Mouse (Mus musculus) liver, embryonic 13.5 days (tissue): Measurements from ENCODE around the gene P3h3. TPM values are rescaled to one million over a fixed set of nuclear protein-coding genes. Genes with fewer than 3 reads are reported as not detected.
"Not testable (repeated sequence)": the region's sequence is repeated elsewhere in the genome, so short reads cannot be mapped to it uniquely, and the experiment has no call there.

Source experiments
- ATAC-seq: fragments of 200-750 bp; cut with Nextera tagmentation; 2 replicates; pipeline ENCODE4 v1.8.0; 2017; ENCODE audit warnings: low read depth, mild to moderate bottlenecking, moderate number of reproducible peaks, moderate library complexity
- DNase-seq: peaks from one replicate; pipeline ENCODE4 v3.0.0; 2022
- H3K27ac ChIP-seq: fragments of 300-500 bp; sonication (generic); 2 replicates; pipeline ENCODE4 v1.5.1; 2015; ENCODE audit warnings: moderate library complexity, mild to moderate bottlenecking, inconsistent platforms
- H3K27me3 ChIP-seq: fragments of 300-500 bp; sonication (generic); 2 replicates; pipeline ENCODE4 v1.6.1; 2015; ENCODE audit warnings: mild to moderate bottlenecking, inconsistent platforms
- H3K36me3 ChIP-seq: fragments of 300-500 bp; sonication (generic); 2 replicates; pipeline ENCODE4 v1.6.1; 2015; ENCODE audit warnings: mild to moderate bottlenecking, inconsistent platforms
- H3K4me1 ChIP-seq: fragments of 300-500 bp; sonication (generic); replicated peaks from 2 replicates; pipeline ENCODE4 v1.6.1; 2015; ENCODE audit warnings: inconsistent platforms
- H3K4me2 ChIP-seq: fragments of 300-500 bp; sonication (generic); 2 replicates; pipeline ENCODE4 v1.6.1; 2015; ENCODE audit warnings: inconsistent platforms, mild to moderate bottlenecking, moderate library complexity
- H3K4me3 ChIP-seq: fragments of 300-500 bp; sonication (generic); replicated peaks from 2 replicates; pipeline ENCODE4 v1.5.1; 2015; ENCODE audit warnings: mild to moderate bottlenecking, inconsistent platforms
- H3K9ac ChIP-seq: fragments of 300-500 bp; sonication (generic); 2 replicates; pipeline ENCODE4 v1.6.1; 2015; ENCODE audit warnings: mild to moderate bottlenecking, inconsistent platforms
- H3K9me3 ChIP-seq: fragments of 300-500 bp; sonication (generic); replicated peaks from 2 replicates; pipeline ENCODE4 v1.6.1; 2016; ENCODE audit warnings: inconsistent platforms
- WGBS: fragments of 180-500 bp; shearing (Covaris S2); methylation state at CpG from one replicate; pipeline ENCODE4 v1.1.7; 2015; ENCODE audit not compliant: insufficient replicate concordance; 5-methylcytosine and 5-hydroxymethylcytosine counted together
- polyA plus RNA-seq: library from polyadenylated mRNA; unstranded; fragments of >200 nt; fragmentation: Nextera tagmentation; extraction: Ambion mirVana; gene quantifications from 2 replicates; pipeline ENCODE4 v1.2.1, GENCODE M21; 2015

Gene P3h3
- polyA plus RNA-seq, 1 experiment from 2014 or later = 1.9 TPM

GRCm38 (mm10) chr6:124807366-124807765 is 50.2 kb downstream of the P3h3 start:
- no peaks in the 10 kb centered on the region for H3K27me3 ChIP-seq
- H3K9ac ChIP-seq = no peak overlapping the region
- DNase-seq = no peak
- WGBS = 66% methylated on average over 4 of the region's 4 CpGs
- peaks cover 84% of the 10 kb centered on the region for H3K4me1 ChIP-seq
- no peaks in the 10 kb centered on the region for H3K9me3 ChIP-seq
- H3K27ac ChIP-seq = peak overlapping the region; percentile 97
- no peak overlapping the region for H3K4me3 ChIP-seq
- peaks cover 27% of the 10 kb centered on the region for H3K36me3 ChIP-seq
- no peak for ATAC-seq
- H3K4me2 ChIP-seq = no peak overlapping the region

GRCm38 (mm10) chr6:124806446-124807140 is 51.0 kb downstream of the P3h3 start:
- Histone ChIP-seq H3K9ac (peak overlapping the region; percentile 59), H3K36me3 (peaks cover 19% of the 10 kb centered on the region), H3K9me3 (no peaks in the 10 kb centered on the region), H3K27me3 (no peaks in the 10 kb centered on the region), H3K4me2 (peak overlapping the region; percentile 83), H3K4me3 (peak overlapping the region; percentile 63), H3K4me1 (peaks cover 77% of the 10 kb centered on the region), H3K27ac (peak overlapping the region; percentile 89)
- DNase-seq = no peak
- 77% methylated on average over 7 of the region's 7 CpGs for WGBS
- ATAC-seq = no peak

GRCm38 (mm10) chr6:124805341-124806321 is 51.9 kb downstream of the P3h3 start:
- ATAC-seq (peak; percentile 69), DNase-seq (peak; percentile 90)
- H3K4me1 ChIP-seq = peaks cover 69% of the 10 kb centered on the region
- H3K9me3 ChIP-seq = no peaks in the 10 kb centered on the region
- H3K27me3 ChIP-seq = no peaks in the 10 kb centered on the region
- H3K36me3 ChIP-seq = peaks cover 10% of the 10 kb centered on the region
- 4% methylated on average over 34 of the region's 34 CpGs for WGBS
- H3K9ac ChIP-seq = peak overlapping the region; percentile 68
- H3K27ac ChIP-seq = peak overlapping the region; percentile 89
- peak overlapping the region; percentile 63 for H3K4me3 ChIP-seq
- H3K4me2 ChIP-seq = peak overlapping the region; percentile 83

- no peaks in the 10 kb centered on the region for H3K27me3 ChIP-seq
- ATAC-seq (no peak), DNase-seq (no peak)
- 60% methylated on average over 3 of the region's 3 CpGs for WGBS
- H3K27ac ChIP-seq = peak overlapping the region; percentile 89
- no peaks in the 10 kb centered on the region for H3K36me3 ChIP-seq
- peaks cover 56% of the 10 kb centered on the region for H3K4me1 ChIP-seq
- no peak overlapping the region for H3K4me2 ChIP-seq
- H3K4me3 ChIP-seq = no peak overlapping the region
- no peaks in the 10 kb centered on the region for H3K9me3 ChIP-seq
- no peak overlapping the region for H3K9ac ChIP-seq
Observed at GRCm38 (mm10) chr6:124804341-124804740, 53.2 kb downstream of the P3h3 start.

GRCm38 (mm10) chr6:124803691-124804090 is 53.9 kb downstream of the P3h3 start:
- H3K27ac ChIP-seq, H3K9me3 ChIP-seq, H3K4me2 ChIP-seq, H3K4me3 ChIP-seq, H3K9ac ChIP-seq, ATAC-seq, H3K36me3 ChIP-seq, DNase-seq, H3K27me3 ChIP-seq: not testable (repeated sequence)
- WGBS = 84% methylated on average over 4 of the region's 4 CpGs
- peaks cover 51% of the 10 kb centered on the region for H3K4me1 ChIP-seq

GRCm38 (mm10) chr6:124803061-124803460 is 54.5 kb downstream of the P3h3 start:
- Histone ChIP-seq H3K4me1 (peaks cover 45% of the 10 kb centered on the region), H3K27ac (no peak overlapping the region), H3K9ac (no peak overlapping the region), H3K9me3 (no peaks in the 10 kb centered on the region), H3K4me3 (no peak overlapping the region), H3K36me3 (no peaks in the 10 kb centered on the region), H3K4me2 (peak overlapping the region; percentile 66; the same call in 1 of the 2 replicates), H3K27me3 (no peaks in the 10 kb centered on the region)
- no peak for DNase-seq
- ATAC-seq = no peak
- WGBS = 68% methylated on average over 3 of the region's 3 CpGs

GRCm38 (mm10) chr6:124802400-124802799 is 55.2 kb downstream of the P3h3 start:
- ATAC-seq = peak; percentile 17; the same call in 1 of the 2 replicates
- Histone ChIP-seq H3K4me3 (peak overlapping the region; percentile 43), H3K9ac (peak overlapping the region; percentile 43; the same call in 1 of the 2 replicates), H3K4me2 (peak overlapping the region; percentile 66), H3K27ac (peak overlapping the region; percentile 83), H3K4me1 (peaks cover 39% of the 10 kb centered on the region)
- WGBS = 7% methylated on average over 5 of the region's 9 CpGs
- not testable (repeated sequence) for H3K9me3 ChIP-seq, H3K27me3 ChIP-seq, H3K36me3 ChIP-seq
- DNase-seq = peak; percentile 56

GRCm38 (mm10) chr6:124796200-124796599 is 61.4 kb downstream of the P3h3 start:
- no peaks in the 10 kb centered on the region for H3K9me3 ChIP-seq
- H3K9ac ChIP-seq = no peak overlapping the region
- ATAC-seq (peak; percentile 55; the same call in 1 of the 2 replicates), DNase-seq (no peak)
- no peak overlapping the region for H3K4me3 ChIP-seq
- peaks cover 12% of the 10 kb centered on the region for H3K4me1 ChIP-seq
- H3K27ac ChIP-seq = peak overlapping the region; percentile 19
- 70% methylated on average over 2 of the region's 2 CpGs for WGBS
- H3K36me3 ChIP-seq = no peaks in the 10 kb centered on the region
- H3K4me2 ChIP-seq = no peak overlapping the region
- H3K27me3 ChIP-seq = no peaks in the 10 kb centered on the region

- Histone ChIP-seq H3K4me3 (no peak overlapping the region), H3K9ac (no peak overlapping the region), H3K36me3 (no peaks in the 10 kb centered on the region), H3K27ac (peak overlapping the region; percentile 19; the same call in 1 of the 2 replicates), H3K27me3 (no peaks in the 10 kb centered on the region), H3K4me2 (no peak overlapping the region), H3K9me3 (no peaks in the 10 kb centered on the region), H3K4me1 (peaks cover 12% of the 10 kb centered on the region)
- ATAC-seq (peak; percentile 12; the same call in 1 of the 2 replicates), DNase-seq (no peak)
- WGBS = 75% methylated on average over 4 of the region's 4 CpGs
Observed at GRCm38 (mm10) chr6:124795781-124796180, 61.8 kb downstream of the P3h3 start.

- no peak overlapping the region for H3K4me2 ChIP-seq
- no peaks in the 10 kb centered on the region for H3K36me3 ChIP-seq
- no peaks in the 10 kb centered on the region for H3K27me3 ChIP-seq
- no peak for ATAC-seq
- no peaks in the 10 kb centered on the region for H3K9me3 ChIP-seq
- no peak for DNase-seq
- WGBS = 70% methylated on average over 3 of the region's 3 CpGs
- H3K4me1 ChIP-seq = peaks cover 16% of the 10 kb centered on the region
- H3K9ac ChIP-seq = no peak overlapping the region
- no peak overlapping the region for H3K4me3 ChIP-seq
- no peak overlapping the region for H3K27ac ChIP-seq
Observed at GRCm38 (mm10) chr6:124791911-124792310, 65.6 kb downstream of the P3h3 start.
